Mouse (Mus musculus): ENCODE measurements around the gene Myrf. TPM values are rescaled to one million over a fixed set of nuclear protein-coding genes. Genes with fewer than 3 reads are reported as not detected.

Gene Myrf
- polyA plus RNA-seq, 1 experiment, result 2.3 TPM

- TF ChIP-seq POLR2A (IDR thresholded peaks at IDR 0.05; ENCODE audit: low read depth, low read length) (no peak), CTCF (IDR thresholded peaks at IDR 0.05; ENCODE audit: extremely low read depth, insufficient read depth, insufficient read length, insufficient replicate concordance) (no peak)
- WGBS, result 36% methylated on average over 4 of the region's 4 CpGs
- H3K4me1 ChIP-seq (ENCODE audit: control insufficient read depth, insufficient read depth, insufficient read length), result no peaks in the 10 kb centered on the region
- no peak for DNase-seq (ENCODE audit: low read depth in 1 of 2, low spot score in 2 of 2)
- H3K4me3 ChIP-seq (ENCODE audit: extremely low read depth, insufficient read depth, insufficient read length), result no peak overlapping the region
- no peaks in the 10 kb centered on the region for H3K27me3 ChIP-seq (ENCODE audit: control insufficient read depth, insufficient read depth, low read length)
- H3K27ac ChIP-seq (ENCODE audit: insufficient read depth, low read length), result no peak overlapping the region
- H3K36me3 ChIP-seq (ENCODE audit: control insufficient read depth, insufficient read depth, low read length), result no peaks in the 10 kb centered on the region
These were observed 17.0 kb downstream of the Myrf start for GRCm38 (mm10) chr19:10223561-10223960.

DNA sequence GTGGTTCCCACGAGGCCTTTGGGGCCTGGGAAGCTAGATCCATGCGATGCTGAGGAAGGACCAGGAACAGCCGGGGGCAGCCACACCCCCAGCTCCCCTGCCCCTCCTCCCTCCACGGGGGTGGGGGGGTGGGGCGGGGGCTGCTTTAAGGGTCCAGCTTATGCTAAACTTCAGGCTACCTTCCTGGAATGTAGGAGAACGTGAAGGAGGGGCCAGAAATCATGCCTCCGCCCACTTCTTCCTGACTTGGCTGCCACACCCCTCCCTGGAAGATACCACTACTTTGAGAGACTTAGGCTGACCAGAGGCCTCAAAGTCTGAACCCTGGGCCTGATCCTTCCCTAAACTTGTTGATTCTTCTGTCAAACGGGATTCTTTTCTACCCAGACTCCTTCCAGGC, 17.9 kb downstream of the Myrf start:
- 68% methylated on average over 8 of the region's 8 CpGs for WGBS
- H3K36me3 ChIP-seq (ENCODE audit: control insufficient read depth, insufficient read depth, low read length), result no peaks in the 10 kb centered on the region
- DNase-seq (ENCODE audit: low read depth in 1 of 2, low spot score in 2 of 2), result no peak
- H3K4me1 ChIP-seq (ENCODE audit: control insufficient read depth, insufficient read depth, insufficient read length), result no peaks in the 10 kb centered on the region
- no peak overlapping the region for H3K4me3 ChIP-seq (ENCODE audit: extremely low read depth, insufficient read depth, insufficient read length)
- TF ChIP-seq POLR2A (IDR thresholded peaks at IDR 0.05; ENCODE audit: low read depth, low read length) (no peak), CTCF (IDR thresholded peaks at IDR 0.05; ENCODE audit: extremely low read depth, insufficient read depth, insufficient read length, insufficient replicate concordance) (no peak)
- H3K27ac ChIP-seq (ENCODE audit: insufficient read depth, low read length), result no peak overlapping the region
- H3K27me3 ChIP-seq (ENCODE audit: control insufficient read depth, insufficient read depth, low read length), result no peaks in the 10 kb centered on the region

DNA sequence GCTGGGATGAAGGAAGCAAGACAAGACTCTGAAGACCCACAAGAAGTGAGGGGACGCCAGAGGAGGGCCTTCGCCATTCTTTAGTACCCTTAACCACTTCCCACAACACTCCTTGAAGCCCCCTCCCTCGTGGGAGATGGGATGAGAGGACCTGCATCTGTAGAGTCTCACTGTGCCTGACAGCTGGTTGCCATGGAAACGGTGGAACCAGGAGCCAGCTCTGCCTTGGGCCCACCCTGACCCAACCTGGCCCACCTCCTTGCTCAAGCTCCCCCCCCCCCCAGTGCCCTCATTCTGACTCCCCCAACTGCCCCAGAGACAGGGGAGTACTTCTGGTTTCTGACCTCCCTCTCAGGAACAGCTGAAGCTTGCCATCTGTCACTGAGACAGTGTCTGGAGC, 19.0 kb downstream of the Myrf start:
- Histone ChIP-seq H3K27me3 (ENCODE audit: control insufficient read depth, insufficient read depth, low read length) (no peaks in the 10 kb centered on the region), H3K4me1 (ENCODE audit: control insufficient read depth, insufficient read depth, insufficient read length) (no peaks in the 10 kb centered on the region), H3K27ac (ENCODE audit: insufficient read depth, low read length) (no peak overlapping the region), H3K4me3 (ENCODE audit: extremely low read depth, insufficient read depth, insufficient read length) (no peak overlapping the region), H3K36me3 (ENCODE audit: control insufficient read depth, insufficient read depth, low read length) (no peaks in the 10 kb centered on the region)
- no peak for TF ChIP-seq CTCF (IDR thresholded peaks at IDR 0.05; ENCODE audit: extremely low read depth, insufficient read depth, insufficient read length, insufficient replicate concordance)
- TF ChIP-seq POLR2A (IDR thresholded peaks at IDR 0.05; ENCODE audit: low read depth, low read length), result no peak
- 74% methylated on average over 4 of the region's 4 CpGs for WGBS
- no peak for DNase-seq (ENCODE audit: low read depth in 1 of 2, low spot score in 2 of 2)

- Histone ChIP-seq H3K4me3 (ENCODE audit: extremely low read depth, insufficient read depth, insufficient read length) (no peak overlapping the region), H3K4me1 (ENCODE audit: control insufficient read depth, insufficient read depth, insufficient read length) (no peaks in the 10 kb centered on the region), H3K36me3 (ENCODE audit: control insufficient read depth, insufficient read depth, low read length) (no peaks in the 10 kb centered on the region), H3K27me3 (ENCODE audit: control insufficient read depth, insufficient read depth, low read length) (no peaks in the 10 kb centered on the region), H3K27ac (ENCODE audit: insufficient read depth, low read length) (no peak overlapping the region)
- no peak for DNase-seq (ENCODE audit: low read depth in 1 of 2, low spot score in 2 of 2)
- 89% methylated on average over 6 of the region's 6 CpGs for WGBS
- no peak for TF ChIP-seq POLR2A (IDR thresholded peaks at IDR 0.05; ENCODE audit: low read depth, low read length)
- TF ChIP-seq CTCF (IDR thresholded peaks at IDR 0.05; ENCODE audit: extremely low read depth, insufficient read depth, insufficient read length, insufficient replicate concordance), result no peak
These were observed 21.0 kb downstream of the Myrf start for GRCm38 (mm10) chr19:10219593-10219992.

GRCm38 (mm10) chr19:10219108-10219507, 21.4 kb downstream of the Myrf start:
- WGBS, result 40% methylated on average over 3 of the region's 3 CpGs
- no peak overlapping the region for H3K27ac ChIP-seq (ENCODE audit: insufficient read depth, low read length)
- peak; percentile 12; the same call in 1 of the 2 replicates for TF ChIP-seq CTCF (IDR thresholded peaks at IDR 0.05; ENCODE audit: extremely low read depth, insufficient read depth, insufficient read length, insufficient replicate concordance)
- no peak for TF ChIP-seq POLR2A (IDR thresholded peaks at IDR 0.05; ENCODE audit: low read depth, low read length)

DNA sequence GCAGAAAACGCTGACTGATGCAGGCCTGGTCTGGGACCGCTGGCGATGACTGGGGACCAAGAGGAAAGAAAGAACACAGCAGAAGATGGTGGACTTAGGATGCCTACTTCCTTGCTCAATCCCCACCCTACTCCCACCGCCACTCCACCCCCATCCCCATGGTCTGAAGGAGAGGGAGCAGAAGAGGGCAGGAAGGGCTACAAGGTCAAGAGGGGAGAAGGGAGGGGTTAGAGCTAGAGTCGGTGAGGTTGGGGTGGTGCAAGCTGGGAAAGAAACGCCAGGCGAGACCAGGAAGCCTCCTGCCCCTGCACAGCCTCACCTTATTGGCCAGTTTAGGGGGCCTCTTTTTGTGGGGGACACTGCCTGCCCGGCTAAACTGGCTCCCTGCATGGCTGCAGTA, 24.4 kb downstream of the Myrf start:
- Histone ChIP-seq H3K4me1 (ENCODE audit: control insufficient read depth, insufficient read depth, insufficient read length) (no peaks in the 10 kb centered on the region), H3K27ac (ENCODE audit: insufficient read depth, low read length) (no peak overlapping the region), H3K27me3 (ENCODE audit: control insufficient read depth, insufficient read depth, low read length) (no peaks in the 10 kb centered on the region), H3K36me3 (ENCODE audit: control insufficient read depth, insufficient read depth, low read length) (no peaks in the 10 kb centered on the region; the same call in none of the 2 replicates), H3K4me3 (ENCODE audit: extremely low read depth, insufficient read depth, insufficient read length) (no peak overlapping the region)
- 73% methylated on average over 8 of the region's 8 CpGs for WGBS
- TF ChIP-seq POLR2A (IDR thresholded peaks at IDR 0.05; ENCODE audit: low read depth, low read length) (no peak), CTCF (IDR thresholded peaks at IDR 0.05; ENCODE audit: extremely low read depth, insufficient read depth, insufficient read length, insufficient replicate concordance) (no peak)
- DNase-seq (ENCODE audit: low read depth in 1 of 2, low spot score in 2 of 2), result no peak

More at GRCm38 (mm10) chr19:10219108-10219507, 21.4 kb downstream of the Myrf start:
- Histone ChIP-seq H3K36me3 (ENCODE audit: control insufficient read depth, insufficient read depth, low read length) (no peaks in the 10 kb centered on the region), H3K4me1 (ENCODE audit: control insufficient read depth, insufficient read depth, insufficient read length) (no peaks in the 10 kb centered on the region), H3K27me3 (ENCODE audit: control insufficient read depth, insufficient read depth, low read length) (no peaks in the 10 kb centered on the region), H3K4me3 (ENCODE audit: extremely low read depth, insufficient read depth, insufficient read length) (no peak overlapping the region)
- DNase-seq (ENCODE audit: low read depth in 1 of 2, low spot score in 2 of 2), result peak; percentile 8 to 27

DNA sequence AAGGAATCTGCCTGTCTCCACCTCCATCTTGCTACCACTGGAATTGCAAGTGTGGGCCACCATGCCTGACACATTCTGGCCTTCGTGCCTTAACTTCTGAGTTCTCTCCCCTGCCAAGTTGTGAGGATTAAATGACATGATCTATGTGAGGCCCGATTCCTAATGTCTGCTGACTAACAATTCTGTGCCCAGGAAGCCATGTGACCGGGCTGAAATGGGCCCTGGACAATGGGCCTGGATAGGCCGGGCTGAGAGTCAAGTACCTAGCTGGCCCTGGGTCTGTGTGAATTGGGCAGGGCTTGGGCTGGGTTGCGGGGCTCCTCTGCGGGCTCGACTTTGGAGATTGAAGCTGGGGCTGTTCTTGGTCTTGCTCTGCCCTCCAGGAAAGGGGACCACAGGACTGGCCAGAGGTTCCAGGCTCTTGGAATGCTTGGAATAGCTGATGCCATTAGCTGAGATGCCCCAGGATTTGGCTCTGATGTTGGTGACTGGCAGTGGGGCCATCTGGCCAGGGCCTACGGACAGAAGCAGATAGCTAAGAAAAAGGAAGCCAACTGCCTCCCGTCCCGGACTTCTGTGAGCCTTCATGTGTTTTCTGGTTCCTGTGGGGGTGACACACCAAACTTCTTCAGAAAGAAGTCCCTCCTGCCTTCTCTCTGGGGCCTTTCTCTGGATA, 26.6 kb downstream of the Myrf start:
- Histone ChIP-seq H3K4me1 (ENCODE audit: control insufficient read depth, insufficient read depth, insufficient read length) (no peaks in the 10 kb centered on the region), H3K27me3 (ENCODE audit: control insufficient read depth, insufficient read depth, low read length) (no peaks in the 10 kb centered on the region), H3K27ac (ENCODE audit: insufficient read depth, low read length) (no peak overlapping the region), H3K36me3 (ENCODE audit: control insufficient read depth, insufficient read depth, low read length) (peaks cover 7% of the 10 kb centered on the region), H3K4me3 (ENCODE audit: extremely low read depth, insufficient read depth, insufficient read length) (no peak overlapping the region)
- TF ChIP-seq CTCF (IDR thresholded peaks at IDR 0.05; ENCODE audit: extremely low read depth, insufficient read depth, insufficient read length, insufficient replicate concordance), result no peak
- no peak for TF ChIP-seq POLR2A (IDR thresholded peaks at IDR 0.05; ENCODE audit: low read depth, low read length)
- no peak for DNase-seq (ENCODE audit: low read depth in 1 of 2, low spot score in 2 of 2)
- WGBS, result 86% methylated on average over 10 of the region's 10 CpGs
